Mouse (Mus musculus) limb, embryonic 10.5 days (tissue): ENCODE data around the gene Hes2. TPM values are rescaled to one million over a fixed set of nuclear protein-coding genes. Genes with fewer than 3 reads are reported as not detected.

ENCODE experiments used
- DNase-seq: peaks from one replicate; pipeline ENCODE4 v3.0.0-alpha.2; 2017; ENCODE audit warnings: low spot score
- H3K27ac ChIP-seq: fragments of 300-500 bp; sonication (generic); 2 replicates; pipeline ENCODE4 v1.5.1; 2016; ENCODE audit warnings: mild to moderate bottlenecking
- H3K27me3 ChIP-seq: fragments of 300-500 bp; sonication (generic); 2 replicates; pipeline ENCODE4 v1.6.1; 2016; ENCODE audit warnings: low read depth, mild to moderate bottlenecking; ENCODE audit not compliant: poor library complexity, severe bottlenecking
- H3K36me3 ChIP-seq: fragments of 300-500 bp; sonication (generic); 2 replicates; pipeline ENCODE4 v1.6.1; 2016; ENCODE audit warnings: mild to moderate bottlenecking, moderate library complexity
- H3K4me1 ChIP-seq: fragments of 300-500 bp; sonication (generic); 2 replicates; pipeline ENCODE4 v1.6.1; 2016
- H3K4me3 ChIP-seq: fragments of 300-500 bp; sonication (generic); 2 replicates; pipeline ENCODE4 v1.5.1; 2016; ENCODE audit warnings: mild to moderate bottlenecking, moderate library complexity
- H3K9me3 ChIP-seq: fragments of 300-500 bp; sonication (generic); replicated peaks from 2 replicates; pipeline ENCODE4 v1.6.1; 2016; ENCODE audit warnings: mild to moderate bottlenecking
- WGBS: fragments of 180-500 bp; shearing (Covaris S2); methylation state at CpG from one replicate; pipeline ENCODE4 v1.1.7; 2016; 5-methylcytosine and 5-hydroxymethylcytosine counted together
- polyA plus RNA-seq: library from polyadenylated mRNA; unstranded; fragments of >200 nt; fragmentation: Nextera tagmentation; extraction: Ambion mirVana; gene quantifications from 2 replicates; pipeline ENCODE4 v1.2.1, GENCODE M21; 2016

Gene Hes2
- polyA plus RNA-seq, 1 experiment from 2014 or later = not detected

DNA sequence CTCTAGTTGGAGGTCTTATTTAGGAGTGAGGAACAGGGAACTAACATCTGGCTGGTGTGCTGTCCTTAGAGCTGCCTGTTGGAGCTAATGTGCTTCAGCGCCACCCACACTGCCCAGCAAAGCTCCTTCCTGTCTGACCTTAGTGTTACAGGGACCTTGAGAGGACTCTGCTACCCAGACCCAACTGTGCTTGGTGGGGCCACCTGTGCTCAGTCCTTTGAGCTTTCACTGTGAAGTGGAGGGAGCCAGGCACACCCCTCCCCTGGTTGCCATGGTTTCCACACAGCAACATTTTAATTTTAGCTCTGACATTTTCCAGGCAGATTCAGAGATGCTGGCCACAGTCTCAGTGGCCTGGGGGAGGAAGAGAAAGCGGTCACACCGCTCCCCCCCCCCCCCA lies 44.2 kb downstream of the Hes2 start:
- no peak overlapping the region for H3K27ac ChIP-seq
- WGBS = 86% methylated on average over 3 of the region's 3 CpGs

DNA sequence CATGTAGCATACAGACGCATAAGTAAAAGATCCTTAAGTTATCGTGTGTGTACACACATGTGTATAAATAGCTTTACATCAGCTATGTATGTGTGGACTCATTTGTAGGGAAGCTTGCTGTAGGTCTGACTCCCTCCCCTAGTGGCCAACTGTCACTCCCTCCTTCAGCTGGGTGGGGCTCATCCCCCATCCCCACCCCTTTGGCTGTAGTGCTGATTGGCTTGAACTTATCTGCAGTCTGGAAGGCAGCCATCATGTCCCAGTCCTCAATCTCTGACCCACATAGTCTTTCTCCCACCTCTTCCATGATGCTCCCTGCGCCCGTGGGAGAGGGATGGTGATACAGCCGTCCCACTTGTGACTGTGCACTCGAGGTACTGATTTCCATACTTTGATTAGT lies 46.0 kb downstream of the Hes2 start:
- no peak for DNase-seq
- no peak overlapping the region for H3K4me3 ChIP-seq
- H3K9me3 ChIP-seq = no peaks in the 10 kb centered on the region
- no peaks in the 10 kb centered on the region for H3K27me3 ChIP-seq
- H3K4me1 ChIP-seq = peaks cover 24% of the 10 kb centered on the region
- 88% methylated on average over 6 of the region's 6 CpGs for WGBS
- no peaks in the 10 kb centered on the region for H3K36me3 ChIP-seq
- no peak overlapping the region for H3K27ac ChIP-seq

More for the DNA sequence above, 44.2 kb downstream of the Hes2 start:
- H3K36me3 ChIP-seq = no peaks in the 10 kb centered on the region
- H3K27me3 ChIP-seq = no peaks in the 10 kb centered on the region
- H3K9me3 ChIP-seq = no peaks in the 10 kb centered on the region
- H3K4me1 ChIP-seq = peaks cover 19% of the 10 kb centered on the region
- no peak for DNase-seq
- H3K4me3 ChIP-seq = no peak overlapping the region

DNA sequence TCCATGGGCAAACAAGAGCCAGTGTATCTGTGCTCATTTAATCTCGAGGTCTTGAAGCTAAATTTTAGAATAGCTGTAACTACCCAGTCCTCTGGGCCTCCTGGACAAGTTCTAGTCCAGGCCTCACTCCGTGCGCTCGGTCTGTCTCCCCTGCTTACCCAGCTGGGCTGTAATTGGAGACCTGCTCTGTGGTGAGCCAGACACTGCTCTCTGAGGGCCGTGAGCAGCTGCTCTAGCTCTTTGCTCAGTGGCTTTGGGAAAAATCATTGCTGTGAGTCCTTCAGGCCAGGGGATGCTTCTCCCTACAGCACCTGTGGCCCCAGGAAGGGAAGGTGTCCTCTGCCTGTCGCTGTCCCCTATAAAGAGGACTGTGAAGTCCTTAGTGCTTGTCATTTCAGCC lies 47.5 kb downstream of the Hes2 start:
- Histone ChIP-seq H3K4me1 (peaks cover 25% of the 10 kb centered on the region), H3K36me3 (no peaks in the 10 kb centered on the region), H3K27me3 (no peaks in the 10 kb centered on the region), H3K9me3 (no peaks in the 10 kb centered on the region), H3K4me3 (no peak overlapping the region), H3K27ac (no peak overlapping the region)
- no peak for DNase-seq
- WGBS = 51% methylated on average over 6 of the region's 6 CpGs

DNA sequence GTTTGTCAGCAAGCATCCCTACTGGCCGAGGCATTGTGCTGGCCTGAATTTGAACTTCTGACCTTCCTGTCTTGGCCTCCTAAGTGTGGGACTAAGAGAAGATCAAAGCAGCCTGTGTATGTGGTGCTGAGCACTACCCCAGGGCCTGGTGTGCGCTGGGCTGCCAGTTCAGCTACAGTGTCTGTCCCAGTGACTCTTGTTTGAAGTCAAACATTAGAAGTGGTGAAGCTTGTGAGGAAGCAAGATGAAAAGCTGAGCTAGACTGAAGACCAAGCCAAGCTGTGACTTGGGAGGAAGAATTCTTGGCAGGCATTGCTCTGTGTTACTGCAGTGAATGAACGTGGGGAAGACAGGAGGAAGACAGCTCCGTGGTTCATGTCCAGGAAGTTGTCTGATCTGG lies 51.0 kb downstream of the Hes2 start:
- Histone ChIP-seq H3K4me1 (peaks cover 21% of the 10 kb centered on the region), H3K27ac (no peak overlapping the region), H3K9me3 (no peaks in the 10 kb centered on the region), H3K4me3 (no peak overlapping the region), H3K27me3 (0 out of 2 replicates have a peak, but pooled peaks cover 4% of the 10 kb centered on the region), H3K36me3 (no peaks in the 10 kb centered on the region)
- WGBS = 42% methylated on average over 4 of the region's 4 CpGs
- no peak for DNase-seq

Other genes starting within 250 kb of the Hes2 start
- gene Dnajc11, start 225.2 kb upstream of the Hes2 start, polyA plus RNA-seq = 121 TPM in 2 replicates
- gene Thap3, start 169.9 kb upstream of the Hes2 start, polyA plus RNA-seq = 36.0 and 43.1 TPM in 2 replicates
- gene Phf13, start 162.6 kb upstream of the Hes2 start, polyA plus RNA-seq = 26.9 and 33.4 TPM in 2 replicates
- 9.7 and 10.6 TPM in 2 replicates for gene Klhl21, start 150.1 kb upstream of the Hes2 start, polyA plus RNA-seq
- 24.5 and 26.5 TPM in 2 replicates for gene Zbtb48, start 131.2 kb upstream of the Hes2 start, polyA plus RNA-seq
- 0.35 and 0.65 TPM in 2 replicates for gene Tas1r1, start 120.3 kb upstream of the Hes2 start, polyA plus RNA-seq
- gene Nol9, start 119.5 kb upstream of the Hes2 start, polyA plus RNA-seq = 52.1 and 54.1 TPM in 2 replicates
- gene Plekhg5, start 86.4 kb upstream of the Hes2 start, polyA plus RNA-seq = 9.5 and 13.3 TPM in 2 replicates
- gene Tnfrsf25, start 42.9 kb upstream of the Hes2 start, polyA plus RNA-seq = 0.67 and 0.75 TPM in 2 replicates
- gene Espn, start 6.5 kb upstream of the Hes2 start, polyA plus RNA-seq = 2.9 and 3.2 TPM in 2 replicates
- gene Acot7, start 19.3 kb downstream of the Hes2 start, polyA plus RNA-seq = 34.8 and 36.7 TPM in 2 replicates
- 1.4 and 3.0 TPM in 2 replicates for gene Gpr153, start 115.4 kb downstream of the Hes2 start, polyA plus RNA-seq
- gene Hes3, start 132.8 kb downstream of the Hes2 start, polyA plus RNA-seq = not detected in 2 replicates
- 31.4 and 33.9 TPM in 2 replicates for gene Icmt, start 138.4 kb downstream of the Hes2 start, polyA plus RNA-seq
- 0.70 and 1.1 TPM in 2 replicates for gene Rnf207, start 160.1 kb downstream of the Hes2 start, polyA plus RNA-seq
- gene Rpl22, start 166.9 kb downstream of the Hes2 start, polyA plus RNA-seq = 352 and 417 TPM in 2 replicates
- gene Chd5, start 179.8 kb downstream of the Hes2 start, polyA plus RNA-seq = 0.01 and 0.03 TPM in 2 replicates